Mouse (Mus musculus) effector memory CD4-positive, alpha-beta T cell, adult 5 months (primary cell): ENCODE data around the gene Tnip1. TPM values are rescaled to one million over a fixed set of nuclear protein-coding genes. Genes with fewer than 3 reads are reported as not detected.

ENCODE experiments used
- polyA plus RNA-seq: library from polyadenylated mRNA; unstranded; fragments of 100-300 nt; shearing (Covaris generic); gene quantifications from one replicate; pipeline ENCODE4 v1.2.1, GENCODE M21; 2017

Tnip1 gene
- 203 TPM for polyA plus RNA-seq

DNA sequence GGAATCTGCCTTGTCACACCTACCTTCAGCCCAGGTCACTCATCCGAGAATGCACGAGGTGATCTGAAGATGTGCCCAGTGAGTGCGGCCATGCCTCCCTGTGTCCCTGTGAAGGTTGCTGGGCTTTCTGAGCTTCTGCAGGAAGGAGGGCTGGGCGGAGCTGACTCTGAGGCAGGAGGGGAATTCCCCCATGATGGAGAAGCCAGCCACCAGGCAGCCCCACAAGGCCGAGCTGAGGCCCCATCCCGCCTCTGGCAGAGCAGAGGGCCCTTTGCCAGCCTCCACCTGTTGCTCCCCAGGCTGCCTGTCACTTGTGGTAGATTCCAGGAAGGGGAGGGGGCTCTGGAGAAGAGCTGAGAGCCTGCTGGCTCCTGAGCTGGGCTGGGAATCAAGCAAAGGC, at the start of gene Tnip1:
TSS of gene Tnip1 (minus strand) at position 108 of the 400 bp plus-strand sequence.

DNA sequence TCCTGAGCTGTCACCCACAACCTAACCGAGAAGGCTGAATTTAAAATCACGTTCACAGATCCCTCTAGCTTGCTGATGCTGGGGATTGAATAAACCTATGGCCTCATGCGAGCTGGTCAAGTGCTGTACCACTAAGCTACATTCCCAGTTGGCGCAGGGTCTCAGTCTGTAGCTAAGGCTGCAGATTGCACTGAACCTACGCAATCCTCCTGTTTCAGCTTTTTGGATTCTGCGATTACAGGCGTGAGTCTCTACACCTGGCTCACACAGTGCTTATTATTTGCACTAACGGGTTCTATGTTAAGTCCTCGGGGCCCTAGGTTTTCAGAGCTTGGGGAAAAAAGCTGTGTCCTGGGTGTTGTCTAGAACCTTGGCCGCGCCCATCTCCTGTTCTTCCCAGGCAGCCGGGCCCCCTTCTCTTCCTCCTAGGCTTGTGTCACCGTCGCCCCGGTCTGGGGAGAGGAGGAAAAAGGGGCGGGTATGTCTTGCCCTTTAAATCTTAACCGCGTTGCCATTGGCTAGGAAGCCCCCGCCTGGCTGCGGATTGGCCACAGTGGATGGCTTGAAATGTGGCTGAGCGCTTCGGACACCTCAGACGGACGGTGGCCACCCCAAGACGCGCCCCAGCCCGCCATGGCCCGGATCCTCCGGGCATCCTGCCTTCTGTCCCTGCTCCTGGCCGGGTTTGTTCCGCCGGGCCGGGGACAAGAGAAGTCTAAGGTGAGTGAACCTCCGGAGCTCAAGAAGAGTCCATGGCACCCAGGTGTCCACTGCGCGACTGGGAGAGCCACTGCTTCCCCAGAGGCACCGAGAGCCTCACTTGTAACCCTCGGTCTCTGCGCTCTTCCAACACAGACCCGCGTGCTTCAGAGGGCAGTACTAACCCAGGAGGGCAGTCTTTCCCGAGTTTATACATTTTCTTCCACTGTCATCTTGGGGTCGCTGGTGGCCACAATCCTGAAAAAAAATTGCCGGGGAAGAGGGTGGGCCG, 60.1 kb downstream of the Tnip1 start, which contains the start of gene Gpx3:
TSS of gene Gpx3 (plus strand) at position 121 of the 991 bp plus-strand sequence.

DNA sequence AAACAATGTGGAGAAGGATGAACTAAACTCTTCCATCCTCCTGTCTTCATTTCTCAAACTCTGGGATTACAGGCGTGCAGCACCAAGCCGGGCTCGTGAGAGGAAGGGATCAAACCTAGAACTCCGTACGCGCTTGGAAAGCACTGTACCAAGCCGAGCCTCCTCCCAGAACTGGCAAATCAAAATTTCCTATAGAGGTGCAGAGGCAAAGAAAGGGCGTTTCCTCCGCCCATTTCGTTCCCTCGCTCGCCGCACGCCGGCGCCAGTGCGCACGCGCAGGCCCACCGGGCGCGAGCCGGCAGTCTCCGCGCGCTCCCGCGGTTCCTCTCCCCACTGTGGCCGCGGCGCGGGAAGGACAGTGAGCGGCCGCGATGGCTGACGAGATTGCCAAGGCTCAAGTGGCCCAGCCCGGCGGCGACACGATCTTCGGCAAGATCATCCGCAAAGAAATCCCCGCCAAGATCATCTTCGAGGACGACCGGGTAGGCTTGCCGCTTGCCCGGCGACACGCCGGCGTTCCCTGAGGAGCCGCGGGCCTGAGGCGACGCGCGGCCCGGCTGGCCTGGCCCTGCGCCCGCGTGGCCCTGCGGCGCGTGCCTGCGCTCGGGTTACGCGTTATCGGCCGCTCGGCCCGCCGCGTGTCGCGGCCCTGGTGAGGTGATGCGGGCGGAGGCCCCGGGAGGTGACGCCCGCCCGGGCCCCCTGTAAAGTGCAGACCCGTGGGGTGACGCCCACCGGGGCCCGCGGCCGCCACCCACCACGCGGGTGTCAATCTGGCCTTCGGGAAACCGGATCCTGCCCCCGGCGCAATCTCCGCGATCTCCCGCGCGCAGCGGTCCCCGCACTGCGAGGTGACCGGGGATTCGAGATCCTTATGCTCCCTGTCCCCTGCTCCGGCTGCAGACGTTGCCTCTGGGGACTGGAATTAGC, 96.3 kb downstream of the Tnip1 start, which contains the start of gene Hint1:
TSS of gene Hint1 (plus strand) at position 265 of the 930 bp plus-strand sequence.

Other genes with a start within 250 kb of the Tnip1 start
- 282 TPM for gene Cdc42se2, start 175.2 kb downstream of the Tnip1 start, polyA plus RNA-seq
- 2.3 TPM for gene Lyrm7, start 102.0 kb downstream of the Tnip1 start, polyA plus RNA-seq
- 207 TPM for gene Hint1, start 96.5 kb downstream of the Tnip1 start, polyA plus RNA-seq
- 1.3 TPM for gene Gpx3, start 60.5 kb downstream of the Tnip1 start, polyA plus RNA-seq
- 480 TPM for gene Anxa6, start 70.5 kb upstream of the Tnip1 start, polyA plus RNA-seq
- 32.8 TPM for gene Ccdc69, start 115.2 kb upstream of the Tnip1 start, polyA plus RNA-seq
- 43.9 TPM for gene Gm2a, start 135.2 kb upstream of the Tnip1 start, polyA plus RNA-seq
- gene Slc36a3, start 188.8 kb upstream of the Tnip1 start, polyA plus RNA-seq = not detected
- gene Slc36a2, start 222.2 kb upstream of the Tnip1 start, polyA plus RNA-seq = not detected
- gene Slc36a1, start 241.4 kb upstream of the Tnip1 start, polyA plus RNA-seq = 2.3 TPM